Mouse (Mus musculus) bone marrow, adult 2 months (tissue): ENCODE results near the gene Med24.

ENCODE experiments used
- CTCF ChIP-seq: fragments of 200-500 bp; IDR thresholded peaks from 2 replicates; pipeline ENCODE4 v1.5.1; 2011; ENCODE audit warnings: low read length, control low read depth; ENCODE audit not compliant: control insufficient read depth, insufficient read depth
- POLR2A ChIP-seq: fragments of 200-500 bp; IDR thresholded peaks from 2 replicates; pipeline ENCODE4 v1.6.1; 2011; ENCODE audit warnings: low read depth, mild to moderate bottlenecking, control low read depth, low read length, borderline replicate concordance; ENCODE audit not compliant: control insufficient read depth

DNA sequence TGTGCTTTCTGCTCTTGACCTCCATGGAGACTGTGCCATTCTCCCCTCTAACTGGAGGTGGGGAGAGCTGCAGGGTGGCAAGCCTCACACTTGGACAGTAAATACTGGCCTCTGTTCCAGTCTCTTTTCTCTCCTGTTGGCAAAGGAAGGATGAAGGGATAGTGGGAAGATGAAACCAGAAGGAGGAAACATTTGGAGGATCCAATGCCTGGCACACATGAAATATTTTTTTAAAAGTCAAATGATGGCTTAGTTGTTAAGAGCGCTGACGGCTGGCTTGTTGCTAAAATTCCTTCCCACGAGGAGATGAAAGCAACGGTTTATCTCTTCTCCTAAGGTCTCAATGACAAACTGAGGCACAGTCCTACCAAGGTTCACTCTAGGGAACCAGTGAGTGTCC lies 5.9 kb upstream of the Med24 start:
- TF ChIP-seq CTCF (no peak), POLR2A (no peak)
